Mouse (Mus musculus): ENCODE measurements around the gene Abcc1. TPM values are rescaled to one million over a fixed set of nuclear protein-coding genes. Genes with fewer than 3 reads are reported as not detected.

The Abcc1 gene
- 10 to 100 TPM; 17.7 to 20.4 TPM for total RNA-seq (2021)
- long read RNA-seq, partial matches to known transcripts = 6 of 7 reads
- long read RNA-seq, other reads (novel, unspliced or antisense) = 1 of 7 reads

DNA sequence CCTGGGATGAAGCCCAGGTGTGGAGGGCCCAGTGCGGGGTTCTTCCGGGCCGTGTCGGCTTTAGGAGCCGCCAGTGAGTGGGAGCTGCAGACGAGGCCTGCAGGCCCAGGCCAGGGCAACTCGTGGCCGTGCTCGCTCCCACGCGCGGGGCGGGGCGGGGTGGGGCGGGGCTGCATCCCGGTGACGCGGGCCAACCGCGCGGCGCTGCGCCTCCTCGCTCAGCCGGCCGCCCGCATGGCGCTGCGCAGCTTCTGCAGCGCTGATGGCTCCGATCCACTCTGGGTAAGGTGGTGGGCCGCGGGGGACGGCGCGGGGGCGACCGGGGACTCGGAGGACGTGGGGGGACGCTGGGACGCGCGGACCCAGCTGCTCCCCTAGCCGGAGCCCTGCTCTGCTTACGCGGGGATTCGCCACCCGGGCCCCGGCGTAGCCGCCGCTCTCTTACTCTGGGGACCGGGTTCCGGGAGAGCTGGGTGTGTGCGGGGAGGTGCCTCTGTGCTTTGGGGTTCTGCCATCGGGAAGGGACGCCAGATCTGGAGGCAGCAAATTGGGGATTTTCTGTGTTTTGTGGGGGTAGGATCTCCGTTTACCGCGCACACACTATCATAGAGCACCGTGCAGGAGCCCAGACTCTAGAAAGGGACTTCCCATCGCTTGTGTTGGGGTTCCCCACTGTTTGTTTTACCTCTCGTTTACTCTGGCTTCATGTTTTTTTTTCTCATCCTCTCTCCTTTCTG, at the start of gene Abcc1:
TSS of gene Abcc1 (plus strand) at position 197 of the 737 bp plus-strand sequence.
- DNase-seq (ENCODE audit: low spot score in 2 of 2) = peak; percentile 72 to 83

DNA sequence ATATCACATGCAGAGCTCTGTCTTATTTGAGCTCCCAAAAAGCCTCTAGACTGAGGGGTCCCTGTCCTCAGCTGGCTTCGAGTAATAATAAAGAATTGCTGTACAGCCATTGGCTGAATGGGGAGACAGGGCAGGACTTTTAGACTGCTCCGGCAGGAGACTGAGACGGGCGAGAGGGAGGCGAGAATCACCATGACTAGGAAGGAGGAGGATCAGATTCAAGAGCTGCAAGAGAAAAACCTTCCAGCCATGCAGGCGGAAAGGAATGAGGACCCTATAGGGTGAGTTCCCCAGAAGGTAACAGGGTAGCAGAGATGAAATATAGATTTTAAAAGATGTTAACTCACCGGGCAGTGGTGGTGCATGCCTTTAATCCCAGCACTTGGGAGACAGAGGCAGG, 48.4 kb upstream of the Abcc1 start:
- no peak for DNase-seq (ENCODE audit: low spot score in 2 of 2)

DNA sequence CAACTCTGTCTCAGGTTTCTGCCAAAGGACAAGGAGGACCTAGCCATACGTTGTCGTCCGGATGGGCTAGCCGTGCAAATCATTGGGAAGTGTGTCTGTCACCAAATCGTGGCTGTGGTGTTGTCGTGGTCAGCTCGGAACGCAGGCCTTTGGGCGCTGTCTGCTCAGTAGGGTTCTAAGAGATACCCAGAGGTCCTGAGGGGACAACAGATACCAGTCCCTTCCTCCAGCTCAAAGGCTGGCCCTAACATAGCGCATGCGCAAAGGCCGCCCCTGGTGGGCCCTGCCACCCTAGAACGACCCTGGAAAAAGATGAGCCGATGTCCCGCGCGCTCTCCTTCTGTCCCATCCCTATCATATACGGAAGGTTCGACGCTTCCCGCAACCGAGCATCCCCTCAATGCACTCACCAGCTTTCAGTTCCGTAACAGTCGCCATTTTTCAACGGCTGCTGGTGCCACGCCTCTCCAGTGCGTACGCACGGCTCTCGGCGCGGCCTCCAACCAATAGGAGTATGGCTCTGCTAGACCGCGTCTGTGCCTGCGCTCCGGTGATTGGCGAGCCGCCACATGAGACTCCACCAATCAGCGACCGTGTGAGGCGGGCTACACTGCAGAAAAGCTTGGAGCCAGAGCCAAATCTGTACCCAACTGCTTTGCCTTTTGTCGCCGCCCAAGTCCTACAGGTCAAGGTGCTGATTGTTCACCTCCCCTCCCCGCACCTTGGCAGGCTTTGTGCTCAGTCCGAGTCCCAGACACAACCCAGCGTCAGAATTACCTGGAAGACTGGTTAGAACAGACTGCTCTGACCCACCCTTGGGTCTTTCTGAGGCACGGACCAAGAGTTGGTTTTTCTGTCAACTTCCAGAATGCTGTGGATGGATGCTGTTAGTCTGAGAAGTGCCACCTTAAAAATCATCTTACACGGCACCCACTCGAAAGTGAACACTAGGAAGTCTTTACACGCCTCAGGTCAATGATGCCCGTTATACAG, 44.2 kb upstream of the Abcc1 start, which contains the start of gene Fopnl:
TSS of gene Fopnl (minus strand) at position 522 of the 993 bp plus-strand sequence.
- peak; percentile 98 for DNase-seq (ENCODE audit: low spot score in 2 of 2)

DNA sequence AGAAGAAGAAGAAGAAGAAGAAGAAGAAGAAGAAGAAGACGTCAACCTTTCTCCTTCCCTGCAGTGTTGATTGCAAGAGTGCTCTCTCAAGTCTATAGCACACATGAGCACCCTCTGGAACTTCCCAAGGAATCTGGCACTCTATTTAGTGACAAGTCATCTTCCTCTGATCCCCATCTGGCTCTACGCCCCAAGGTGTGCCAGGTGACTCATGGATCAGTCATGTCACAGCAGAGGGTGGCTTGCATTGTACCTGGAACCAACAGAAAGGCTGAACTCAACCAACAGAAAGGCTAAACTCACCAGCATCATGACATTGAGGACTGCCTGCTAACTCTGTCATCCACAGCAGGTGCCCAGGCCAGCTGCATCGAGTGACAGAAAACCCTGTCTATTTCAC, 41.7 kb upstream of the Abcc1 start:
- no peak for DNase-seq (ENCODE audit: low spot score in 2 of 2)

DNA sequence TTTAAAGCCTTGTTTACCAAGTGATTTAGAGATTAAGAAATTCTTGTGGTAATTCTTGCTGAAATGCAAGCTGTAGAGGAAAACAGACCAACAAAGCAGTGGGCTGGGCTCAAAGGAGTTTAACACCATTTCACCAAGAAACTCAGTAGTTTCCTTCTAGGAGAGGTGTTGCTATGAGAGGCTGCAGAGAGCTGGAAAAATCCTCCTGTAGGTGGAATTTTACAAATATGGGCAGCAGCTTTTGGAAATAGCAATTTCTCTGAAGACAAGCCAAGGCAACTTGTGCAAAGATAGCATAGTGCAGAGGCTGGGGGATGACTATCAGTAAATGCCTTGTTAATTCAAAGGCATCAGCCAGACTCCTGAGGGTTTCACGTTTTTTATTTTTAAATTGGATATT, 40.9 kb upstream of the Abcc1 start:
- DNase-seq (ENCODE audit: low spot score in 2 of 2) = no peak

DNA sequence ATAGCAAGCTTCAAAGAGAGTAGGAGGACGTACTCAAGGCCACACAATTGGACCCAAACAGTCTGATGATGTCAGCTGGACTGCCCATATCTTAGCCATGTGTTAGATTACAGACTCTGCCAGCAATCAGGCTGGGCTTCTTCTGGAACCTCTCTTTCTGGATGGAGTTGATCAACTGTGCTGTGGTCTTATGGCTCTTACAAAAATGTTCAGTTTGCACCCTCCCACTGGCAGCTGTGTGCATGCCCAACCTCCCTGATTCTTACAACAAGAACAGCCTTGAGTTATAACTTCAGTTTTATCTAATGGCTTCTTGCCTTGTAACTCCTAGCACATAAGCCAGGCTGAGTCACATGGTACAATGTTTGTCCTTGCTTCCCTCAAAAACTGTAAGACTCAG, 33.2 kb upstream of the Abcc1 start:
- no peak for DNase-seq (ENCODE audit: low spot score in 2 of 2)

DNA sequence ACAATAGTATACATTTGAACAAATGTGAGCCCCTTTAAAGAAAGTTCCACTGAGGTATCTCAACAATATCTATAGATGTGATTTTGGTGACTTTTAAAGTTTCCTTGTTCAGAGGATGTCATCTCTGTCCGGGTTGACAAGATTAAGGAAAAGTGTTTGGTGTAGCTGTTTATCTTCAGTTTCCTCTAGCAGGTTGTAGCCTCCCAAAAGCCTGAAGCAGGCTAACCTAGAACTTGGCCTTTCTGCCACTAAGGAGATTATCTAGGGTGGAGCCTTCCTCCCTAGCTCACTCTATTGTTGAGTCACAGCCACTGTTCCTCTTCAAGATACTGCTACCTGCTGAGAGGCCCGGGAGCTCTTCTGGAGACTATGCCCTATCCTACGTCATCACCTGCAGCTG, 16.4 kb upstream of the Abcc1 start:
- no peak for DNase-seq (ENCODE audit: low spot score in 2 of 2)

DNA sequence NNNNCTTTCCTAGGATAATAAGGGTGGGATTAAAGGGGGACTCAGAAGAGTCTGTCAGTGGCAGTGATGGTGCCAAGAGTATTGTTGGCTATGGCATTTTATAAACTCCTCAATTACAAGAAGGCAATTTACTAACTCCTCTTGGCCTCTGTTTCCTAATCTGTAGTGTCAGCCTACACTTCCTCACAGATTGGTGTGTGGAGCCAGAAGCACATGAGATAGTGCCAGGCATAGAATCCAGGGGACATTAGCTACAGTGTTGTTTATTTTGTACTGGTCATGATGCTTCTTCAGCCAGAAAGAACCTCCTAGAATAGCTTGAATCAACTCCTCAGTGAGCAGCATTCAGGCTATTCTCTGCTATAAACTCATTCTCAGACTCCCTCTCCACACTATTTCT, 9.8 kb upstream of the Abcc1 start:
- no peak for DNase-seq (ENCODE audit: low spot score in 2 of 2)

DNA sequence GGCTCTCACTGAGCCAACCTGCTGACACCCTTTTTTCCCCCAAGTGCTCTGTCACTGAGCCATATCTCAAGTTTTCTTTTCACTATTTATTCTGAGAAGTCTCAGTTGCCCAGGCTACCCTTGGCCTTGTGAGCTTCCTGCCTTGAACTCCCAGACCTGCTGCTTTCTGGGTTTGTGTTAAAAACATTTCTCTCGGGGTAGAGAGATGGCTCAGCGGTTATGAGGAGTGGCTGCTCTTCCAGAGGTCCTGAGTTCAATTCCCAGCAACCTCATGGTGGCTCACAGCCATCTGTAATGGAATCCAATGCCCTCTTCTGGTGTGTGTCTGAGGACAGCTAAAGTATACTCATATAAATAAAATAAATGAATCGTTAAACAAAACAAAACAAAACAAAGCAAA, 9.1 kb upstream of the Abcc1 start:
- no peak for DNase-seq (ENCODE audit: low spot score in 2 of 2)

DNA sequence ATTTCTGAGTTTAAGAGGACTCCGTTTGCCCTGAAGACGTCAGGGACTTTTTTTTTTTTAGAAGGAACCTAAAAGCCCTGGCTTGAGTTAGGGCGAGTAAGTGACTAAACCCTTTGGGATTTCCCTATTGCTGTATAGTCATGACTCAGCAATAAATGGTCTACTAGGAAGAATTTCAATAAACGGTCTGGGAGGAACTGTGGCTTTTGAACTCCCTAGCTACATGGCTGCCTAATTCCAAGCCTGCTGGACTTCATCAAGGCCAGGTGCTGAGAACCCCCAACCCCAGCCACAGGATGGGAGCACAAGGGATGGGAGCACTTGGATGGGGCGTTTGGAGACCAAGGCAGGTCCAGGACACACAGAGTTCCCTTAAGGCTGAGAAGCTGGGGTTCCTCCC, 8.7 kb upstream of the Abcc1 start:
- DNase-seq (ENCODE audit: low spot score in 2 of 2) = no peak

DNA sequence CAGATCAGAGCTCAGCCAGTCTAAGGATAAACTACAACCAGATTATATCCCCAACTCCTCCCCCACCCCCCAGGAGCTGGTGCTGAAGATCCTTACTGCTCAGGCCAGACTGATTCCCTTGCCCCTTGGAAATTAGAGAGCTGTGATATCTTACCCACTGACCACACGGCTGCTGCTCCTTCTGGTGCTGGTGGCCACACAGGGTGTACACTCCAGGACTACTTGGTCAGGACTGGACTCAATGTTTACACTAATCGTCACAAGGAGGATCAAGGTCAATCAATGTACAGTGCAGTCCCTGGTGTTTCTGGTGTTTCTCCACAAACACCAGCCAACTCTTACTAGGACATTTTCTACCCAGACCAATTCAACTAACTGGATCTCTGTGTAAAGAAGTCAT, 3.5 kb upstream of the Abcc1 start:
- no peak for DNase-seq (ENCODE audit: low spot score in 2 of 2)

DNA sequence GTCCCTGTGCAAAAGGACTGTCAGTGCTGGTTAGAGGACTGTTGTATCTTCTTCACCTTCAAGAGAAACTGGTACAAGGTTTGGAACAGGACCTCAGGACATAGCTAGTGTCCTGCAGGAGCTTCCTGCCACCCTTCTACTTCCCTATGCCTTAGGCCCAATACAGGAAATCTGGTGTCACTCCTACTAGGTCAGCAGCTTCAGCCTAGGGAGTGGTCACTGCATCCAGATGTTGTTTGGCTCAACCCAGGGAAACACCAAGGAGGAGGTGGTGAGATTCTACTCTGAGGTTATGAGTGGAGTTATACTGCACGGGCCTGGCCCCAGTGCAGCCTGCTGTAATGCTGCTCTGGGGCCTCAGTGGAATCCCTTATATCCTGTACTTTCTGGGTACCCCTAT, 2.8 kb upstream of the Abcc1 start:
- no peak for DNase-seq (ENCODE audit: low spot score in 2 of 2)

DNA sequence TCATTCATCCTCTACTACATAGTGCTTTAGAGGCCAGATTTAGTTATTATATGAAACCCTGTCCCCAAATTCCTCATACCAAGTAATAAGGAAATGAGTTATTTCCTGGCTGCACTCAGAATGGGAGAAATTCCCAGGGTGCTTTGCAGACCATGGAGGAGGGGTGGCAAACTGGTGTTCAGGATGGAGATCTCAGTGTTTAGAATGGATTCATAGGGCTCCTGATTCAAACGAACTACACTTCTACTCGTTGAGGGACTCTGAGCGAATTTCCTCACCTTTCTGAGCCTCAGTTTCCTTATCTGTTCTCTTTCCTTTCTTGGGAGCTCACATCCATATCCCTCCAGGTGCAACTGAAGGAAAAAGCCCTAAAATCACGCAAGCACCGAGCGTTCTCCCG, 427 bp upstream of the Abcc1 start:
- DNase-seq (ENCODE audit: low spot score in 2 of 2) = no peak

DNA sequence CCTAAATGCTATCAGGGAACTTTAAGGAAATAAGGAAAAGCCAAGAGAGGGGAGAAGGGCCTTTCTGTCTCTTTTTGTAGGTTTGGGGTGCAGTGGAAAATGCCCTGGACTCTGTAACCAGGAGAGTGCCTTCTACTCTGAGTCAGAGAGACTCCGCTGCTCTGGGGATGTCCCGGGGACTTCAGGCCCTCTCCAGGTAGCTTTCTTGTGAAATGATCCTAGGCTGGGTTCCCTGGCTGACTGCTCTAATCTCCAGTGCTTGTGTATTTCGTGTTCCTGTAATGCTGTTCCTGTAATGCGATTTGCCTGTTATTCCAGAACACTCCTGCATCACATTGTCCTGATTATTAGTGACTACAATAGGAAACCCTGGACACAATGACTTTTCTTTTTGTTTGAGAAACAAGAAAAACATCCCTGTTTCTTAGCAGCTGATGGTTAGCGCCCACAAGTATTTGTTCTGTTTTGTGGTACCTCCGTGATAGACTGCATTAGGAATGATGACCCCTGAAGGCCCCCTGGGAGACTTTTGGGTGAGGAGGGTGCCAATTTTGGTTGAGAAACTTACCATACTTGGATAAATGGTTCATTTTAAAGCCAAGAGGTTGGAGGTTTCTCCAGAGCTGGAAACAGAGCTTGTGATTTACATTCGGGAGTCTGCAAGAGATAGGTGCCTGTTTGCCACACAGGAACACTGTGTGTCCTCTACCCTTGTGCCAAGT, 902 bp downstream of the Abcc1 start:
- no peak for DNase-seq (ENCODE audit: low spot score in 2 of 2)

DNA sequence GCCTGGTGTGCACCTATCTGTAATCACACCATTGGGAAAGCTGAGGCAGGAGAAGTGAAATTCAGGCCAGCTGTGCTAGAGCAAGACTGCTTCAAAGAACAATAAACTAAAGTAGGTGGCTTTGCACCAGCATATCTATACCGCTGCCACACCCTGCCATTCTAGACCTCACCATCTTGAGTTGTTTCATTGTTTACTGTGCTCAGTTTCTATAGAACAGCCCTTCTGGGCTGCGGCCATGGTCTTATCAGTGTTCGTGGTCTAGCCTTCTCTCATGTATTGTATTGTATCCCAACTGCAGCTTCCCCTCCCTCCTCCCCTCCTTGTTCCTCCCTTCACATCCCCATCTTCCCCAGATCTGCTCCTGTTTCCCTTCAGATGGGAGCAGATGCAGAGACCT, 2.1 kb downstream of the Abcc1 start:
- no peak for DNase-seq (ENCODE audit: low spot score in 2 of 2)

DNA sequence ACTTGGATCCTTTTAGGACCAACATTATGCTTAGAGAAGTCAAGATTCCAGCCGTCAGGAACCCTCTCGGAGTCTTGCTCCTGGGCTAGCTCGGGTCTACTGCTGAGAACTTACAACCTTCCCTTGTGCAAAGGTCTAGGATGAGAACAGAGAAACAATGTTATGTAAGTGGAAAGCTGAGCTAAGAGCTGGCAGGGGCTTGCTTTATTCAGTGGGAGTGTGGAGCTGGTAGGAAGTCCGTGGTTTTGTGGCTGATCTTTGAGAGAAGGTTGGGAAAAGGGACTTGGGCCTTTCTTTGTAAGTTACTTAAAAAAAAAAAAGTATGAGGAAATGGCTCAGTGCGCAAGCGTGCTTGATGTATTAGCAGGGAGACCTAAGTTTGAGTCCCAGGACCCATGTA, 2.7 kb downstream of the Abcc1 start:
- DNase-seq (ENCODE audit: low spot score in 2 of 2) = no peak

DNA sequence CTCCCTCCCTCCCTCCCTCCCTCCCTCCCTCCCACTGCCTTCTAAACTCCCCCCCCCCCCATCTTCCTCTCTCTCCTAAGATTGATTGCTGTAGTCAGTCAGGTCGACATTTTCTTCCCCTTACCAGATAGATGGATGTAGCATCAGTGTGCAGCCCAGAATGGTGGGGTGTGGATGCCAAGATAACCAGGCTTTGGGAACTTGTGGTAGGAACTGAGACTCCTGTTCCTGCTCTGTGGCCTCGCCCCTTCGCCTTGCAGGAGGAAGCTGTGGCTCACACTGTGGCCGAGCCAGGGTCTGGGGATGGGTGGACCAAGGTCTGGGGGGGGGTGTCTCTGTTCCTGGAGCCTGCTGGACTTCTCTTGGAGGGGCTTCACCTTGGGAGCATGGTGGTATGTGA, 4.1 kb downstream of the Abcc1 start:
- no peak for DNase-seq (ENCODE audit: low spot score in 2 of 2)

DNA sequence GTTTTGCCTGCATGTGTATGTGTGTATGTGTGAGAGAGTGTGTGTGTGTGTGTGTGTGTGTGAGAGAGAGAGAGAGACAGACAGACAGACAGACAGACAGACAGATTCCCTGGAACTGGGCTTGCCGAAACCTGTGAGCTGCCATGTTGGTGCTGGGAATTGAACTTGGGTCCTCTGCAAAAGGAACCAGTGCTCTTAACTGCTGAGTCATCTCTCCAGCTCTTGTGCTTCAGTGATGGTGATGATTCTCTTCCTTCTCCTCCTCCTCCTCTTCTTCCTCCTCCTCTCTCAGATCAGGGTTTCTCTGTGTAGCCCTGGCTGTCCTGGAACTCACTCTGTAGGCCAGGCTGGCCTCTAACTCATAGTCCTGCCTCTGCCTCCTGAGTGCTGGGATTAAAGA, 4.7 kb downstream of the Abcc1 start:
- no peak for DNase-seq (ENCODE audit: low spot score in 2 of 2)

DNA sequence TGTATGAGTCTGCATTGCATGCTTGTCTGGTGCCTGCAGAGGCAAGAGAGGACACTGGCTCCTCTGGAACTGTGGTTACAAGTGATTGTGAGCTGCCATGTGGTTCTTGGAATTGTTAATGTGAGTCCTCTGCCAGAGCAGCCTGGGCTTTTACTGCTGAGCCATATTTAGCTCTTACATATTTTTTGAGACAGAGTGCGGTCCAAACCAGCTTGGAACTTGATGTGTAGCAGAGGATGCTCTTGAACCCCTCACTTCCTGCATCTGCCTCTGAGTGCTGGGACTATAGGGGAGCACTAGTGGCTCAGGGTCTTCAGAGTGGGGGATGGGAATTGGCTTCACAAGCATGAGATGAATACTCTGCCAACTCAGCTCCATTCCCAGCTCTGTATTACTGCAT, 10.0 kb downstream of the Abcc1 start:
- peak; percentile 46 to 56 for DNase-seq (ENCODE audit: low spot score in 2 of 2)

DNA sequence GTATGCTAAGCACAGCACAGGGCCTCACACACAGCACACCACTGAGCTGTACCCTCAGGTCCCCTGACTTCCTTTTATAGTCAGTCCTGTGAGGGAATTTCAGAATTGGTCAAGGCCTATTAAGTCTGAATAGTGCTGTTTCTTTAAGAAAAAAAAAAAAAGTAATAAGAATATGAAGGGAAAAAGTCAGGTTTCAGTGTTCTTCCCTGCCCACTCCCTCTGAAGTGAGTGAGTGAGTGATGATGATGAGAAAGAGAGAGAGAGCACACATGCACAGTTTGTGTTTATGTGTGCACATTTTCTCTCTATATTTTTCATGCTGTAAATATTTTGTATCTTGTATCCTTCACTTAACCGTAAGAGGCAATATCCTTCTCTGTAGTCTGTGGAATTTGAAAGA, 11.0 kb downstream of the Abcc1 start:
- no peak for DNase-seq (ENCODE audit: low spot score in 2 of 2)

DNA sequence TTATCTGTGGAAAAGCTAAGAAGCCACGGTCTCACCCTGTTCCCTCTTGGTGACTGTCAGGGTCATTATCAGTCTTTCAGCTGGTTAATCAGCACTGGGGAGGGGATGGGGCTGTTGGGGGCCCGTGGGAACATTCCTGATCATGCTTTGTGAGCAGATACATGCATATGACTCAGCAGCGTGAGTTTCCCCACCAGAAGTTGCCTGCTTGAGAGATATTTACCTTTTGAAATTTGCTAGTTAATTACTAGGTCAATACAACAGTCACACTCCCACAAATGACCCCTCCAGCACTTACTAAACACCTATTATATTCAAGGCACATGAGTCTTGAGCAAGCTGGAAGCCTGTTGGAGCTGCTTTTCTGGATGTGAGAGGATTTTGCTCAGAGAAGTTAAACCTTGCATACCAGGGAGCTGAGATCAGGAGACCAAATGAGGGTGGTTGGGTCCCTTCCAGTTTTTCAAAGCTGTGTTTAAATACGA, 11.5 kb downstream of the Abcc1 start:
- no peak for DNase-seq (ENCODE audit: low spot score in 2 of 2)

Data from layer of hippocampus, postnatal 10 days (tissue).